Mouse (Mus musculus): ENCODE data around the gene Lrba. TPM values are rescaled to one million over a fixed set of nuclear protein-coding genes. Genes with fewer than 3 reads are reported as not detected.

Gene Lrba
- polyA plus RNA-seq, 1 experiment from 2014 or later = 2.5 TPM

- no peak overlapping the region for H3K4me3 ChIP-seq (ENCODE audit: low read depth, low read length)
- H3K9ac ChIP-seq (replicated peaks; ENCODE audit: low read depth) = no peak overlapping the region
- H3K27ac ChIP-seq (ENCODE audit: low read length) = no peak overlapping the region
- TF ChIP-seq EP300 (IDR thresholded peaks at IDR 0.05) (no peak), CTCF (IDR thresholded peaks at IDR 0.05) (no peak)
- DNase-seq (ENCODE audit: low spot score) (no peak), ATAC-seq (no peak)
- 61% methylated on average over 3 of the region's 3 CpGs for WGBS
- no peaks in the 10 kb centered on the region for H3K4me1 ChIP-seq (ENCODE audit: insufficient read depth, low read depth, low read length)
- H3K36me3 ChIP-seq (ENCODE audit: insufficient read depth, low read length) = no peaks in the 10 kb centered on the region
- no peaks in the 10 kb centered on the region for H3K9me3 ChIP-seq (ENCODE audit: low read length)
- no peaks in the 10 kb centered on the region for H3K27me3 ChIP-seq (replicated peaks; ENCODE audit: insufficient read depth, low read length)
- H3K4me2 ChIP-seq (replicated peaks; ENCODE audit: low read depth, low read length) = no peak overlapping the region
These were observed 13.5 kb upstream of the Lrba start for GRCm38 (mm10) chr3:86210959-86211358.

- no peaks in the 10 kb centered on the region for H3K4me1 ChIP-seq (ENCODE audit: insufficient read depth, low read depth, low read length)
- H3K4me3 ChIP-seq (ENCODE audit: low read depth, low read length) = no peak overlapping the region
- no peaks in the 10 kb centered on the region for H3K27me3 ChIP-seq (replicated peaks; ENCODE audit: insufficient read depth, low read length)
- no peak overlapping the region for H3K27ac ChIP-seq (ENCODE audit: low read length)
- H3K4me2 ChIP-seq (replicated peaks; ENCODE audit: low read depth, low read length) = no peak overlapping the region
- ATAC-seq (no peak), DNase-seq (ENCODE audit: low spot score) (no peak)
- no peak for TF ChIP-seq CTCF (IDR thresholded peaks at IDR 0.05)
- no peak for TF ChIP-seq EP300 (IDR thresholded peaks at IDR 0.05)
- H3K36me3 ChIP-seq (ENCODE audit: insufficient read depth, low read length) = no peaks in the 10 kb centered on the region
- 86% methylated on average over 4 of the region's 4 CpGs for WGBS
- H3K9me3 ChIP-seq (ENCODE audit: low read length) = no peaks in the 10 kb centered on the region
- H3K9ac ChIP-seq (replicated peaks; ENCODE audit: low read depth) = no peak overlapping the region
These were observed 10.2 kb upstream of the Lrba start for GRCm38 (mm10) chr3:86214248-86214647.

- Histone ChIP-seq H3K27me3 (replicated peaks; ENCODE audit: insufficient read depth, low read length) (no peaks in the 10 kb centered on the region), H3K4me1 (ENCODE audit: insufficient read depth, low read depth, low read length) (peaks cover 6% of the 10 kb centered on the region; the same call in 1 of the 2 replicates), H3K9ac (replicated peaks; ENCODE audit: low read depth) (peak overlapping the region; percentile 76), H3K27ac (ENCODE audit: low read length) (peak overlapping the region; percentile 93), H3K36me3 (ENCODE audit: insufficient read depth, low read length) (no peaks in the 10 kb centered on the region), H3K9me3 (ENCODE audit: low read length) (no peaks in the 10 kb centered on the region), H3K4me2 (replicated peaks; ENCODE audit: low read depth, low read length) (peak overlapping the region; percentile 94), H3K4me3 (ENCODE audit: low read depth, low read length) (peak overlapping the region; percentile 98)
- under 1% methylated on average over 59 of the region's 79 CpGs for WGBS
- ATAC-seq (peak; percentile 96), DNase-seq (ENCODE audit: low spot score) (peak; percentile 93)
- TF ChIP-seq CTCF (IDR thresholded peaks at IDR 0.05) (no peak; the same call in 1 of the 2 replicates), EP300 (IDR thresholded peaks at IDR 0.05) (no peak)
These were observed 706 bp upstream of the Lrba start for GRCm38 (mm10) chr3:86223634-86224313.

- Histone ChIP-seq H3K9ac (replicated peaks; ENCODE audit: low read depth) (peak overlapping the region; percentile 76), H3K36me3 (ENCODE audit: insufficient read depth, low read length) (no peaks in the 10 kb centered on the region), H3K4me1 (ENCODE audit: insufficient read depth, low read depth, low read length) (peaks cover 6% of the 10 kb centered on the region; the same call in 1 of the 2 replicates), H3K27ac (ENCODE audit: low read length) (peak overlapping the region; percentile 93), H3K9me3 (ENCODE audit: low read length) (no peaks in the 10 kb centered on the region), H3K27me3 (replicated peaks; ENCODE audit: insufficient read depth, low read length) (no peaks in the 10 kb centered on the region), H3K4me3 (ENCODE audit: low read depth, low read length) (peak overlapping the region; percentile 98), H3K4me2 (replicated peaks; ENCODE audit: low read depth, low read length) (peak overlapping the region; percentile 94)
- DNase-seq (ENCODE audit: low spot score) (no peak), ATAC-seq (no peak)
- 6% methylated on average over 16 of the region's 28 CpGs for WGBS
- TF ChIP-seq CTCF (IDR thresholded peaks at IDR 0.05) (no peak), EP300 (IDR thresholded peaks at IDR 0.05) (no peak)
These were observed 241 bp upstream of the Lrba start for GRCm38 (mm10) chr3:86224314-86224563.

- Histone ChIP-seq H3K36me3 (ENCODE audit: insufficient read depth, low read length) (no peaks in the 10 kb centered on the region), H3K9ac (replicated peaks; ENCODE audit: low read depth) (no peak overlapping the region), H3K9me3 (ENCODE audit: low read length) (no peaks in the 10 kb centered on the region), H3K4me2 (replicated peaks; ENCODE audit: low read depth, low read length) (no peak overlapping the region), H3K4me3 (ENCODE audit: low read depth, low read length) (no peak overlapping the region), H3K4me1 (ENCODE audit: insufficient read depth, low read depth, low read length) (no peaks in the 10 kb centered on the region), H3K27ac (ENCODE audit: low read length) (no peak overlapping the region), H3K27me3 (replicated peaks; ENCODE audit: insufficient read depth, low read length) (no peaks in the 10 kb centered on the region)
- ATAC-seq = no peak
- no peak for DNase-seq (ENCODE audit: low spot score)
- no peak for TF ChIP-seq EP300 (IDR thresholded peaks at IDR 0.05)
- TF ChIP-seq CTCF (IDR thresholded peaks at IDR 0.05) = no peak
- 45% methylated on average over 1 of the region's 1 CpGs for WGBS
These were observed 7.1 kb downstream of the Lrba start for GRCm38 (mm10) chr3:86231532-86232086.

- WGBS = 71% methylated on average over 8 of the region's 8 CpGs
- Histone ChIP-seq H3K27me3 (replicated peaks; ENCODE audit: insufficient read depth, low read length) (no peaks in the 10 kb centered on the region), H3K27ac (ENCODE audit: low read length) (no peak overlapping the region), H3K4me1 (ENCODE audit: insufficient read depth, low read depth, low read length) (no peaks in the 10 kb centered on the region), H3K9me3 (ENCODE audit: low read length) (no peaks in the 10 kb centered on the region), H3K9ac (replicated peaks; ENCODE audit: low read depth) (no peak overlapping the region), H3K4me3 (ENCODE audit: low read depth, low read length) (no peak overlapping the region), H3K4me2 (replicated peaks; ENCODE audit: low read depth, low read length) (no peak overlapping the region), H3K36me3 (ENCODE audit: insufficient read depth, low read length) (no peaks in the 10 kb centered on the region)
- DNase-seq (ENCODE audit: low spot score) (no peak), ATAC-seq (no peak)
- TF ChIP-seq EP300 (IDR thresholded peaks at IDR 0.05) (no peak), CTCF (IDR thresholded peaks at IDR 0.05) (no peak)
These were observed 22.7 kb downstream of the Lrba start for GRCm38 (mm10) chr3:86247193-86247592.
